15 mouse cellular contexts compared by ENCODE assay signal in the genomic region with DNA sequence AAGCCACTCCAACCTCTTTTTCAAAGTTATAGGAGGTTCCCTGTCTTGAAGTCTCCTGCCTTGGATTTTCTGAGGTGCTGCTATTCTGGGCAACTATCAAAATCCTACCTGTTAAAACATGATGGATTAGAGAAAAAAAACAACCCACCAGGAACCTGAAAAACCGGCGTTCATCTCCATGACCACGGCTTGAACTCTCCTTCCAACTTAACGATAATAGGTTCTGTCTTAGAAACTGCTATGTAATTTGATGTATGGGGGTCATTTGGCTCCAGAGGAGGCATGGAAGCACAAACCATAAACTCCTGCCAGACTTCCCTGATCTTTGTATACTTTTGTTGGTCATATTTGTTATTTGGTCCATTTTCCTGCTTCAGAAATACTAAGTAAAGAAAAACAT. TPM values are rescaled to one million over a fixed set of nuclear protein-coding genes. Genes with fewer than 3 reads are reported as not detected.
DNase-seq lines count a peak whose midpoint lies in the region; ATAC-seq lines count a peak whose summit lies in the region.
"Had no signal": no experiment of that assay in that cellular context is flagged by ENCODE, and none has a peak within 500 bp of the region (broad histone marks: within the 10 kb centered on the region; RNA-seq: fewer than 3 reads in every experiment).

No protein-coding gene starts in this region.

- no peaks in the 10 kb centered on the region for H3K9me3 ChIP-seq in heart, embryonic 15.5 days (replicated peaks)
- no peaks in the 10 kb centered on the region for H3K9me3 ChIP-seq in hindbrain, embryonic 11.5 days (ENCODE audit: control insufficient read depth, low read length)
- no peaks in the 10 kb centered on the region for H3K9me3 ChIP-seq in limb, embryonic 12.5 days
- H3K9me3 ChIP-seq: limb, embryonic 15.5 days had no signal

- peaks cover 20% of the 10 kb centered on the region for H3K4me1 ChIP-seq in heart, embryonic 15.5 days (replicated peaks)
- H3K4me1 ChIP-seq in brown adipose tissue, adult 24 weeks (ENCODE audit: control insufficient read depth, insufficient read depth, insufficient read length, low read length): peaks cover 23% of the 10 kb centered on the region
- peaks cover 8% of the 10 kb centered on the region; the same call in 1 of the 2 replicates for H3K4me1 ChIP-seq in hindbrain, embryonic 11.5 days (replicated peaks; ENCODE audit: control insufficient read depth, insufficient read depth, low read length)
- H3K4me1 ChIP-seq in limb, embryonic 12.5 days (replicated peaks): peaks cover 87% of the 10 kb centered on the region

- DNase-seq in heart, postnatal 36 days: no peak
- no peak for DNase-seq in hindbrain, embryonic 11.5 days (ENCODE audit: low spot score)
- DNase-seq in left cerebral cortex, postnatal 14 days (ENCODE audit: low spot score in 2 of 2): no peak
- no peak for DNase-seq in thymus, adult 18-20 months
- DNase-seq: adrenal gland, adult 8-10 months; cerebellum, adult 11 months; heart, adult 18-20 months; thymus, postnatal 4 days had no signal

- H3K4me3 ChIP-seq in heart, embryonic 15.5 days: peak overlapping the region; percentile 32; the same call in 1 of the 2 replicates
- H3K4me3 ChIP-seq in brown adipose tissue, adult 24 weeks (ENCODE audit: insufficient read depth, low read depth, low read length): peak overlapping the region; percentile 61
- peak overlapping the region; percentile 76 for H3K4me3 ChIP-seq in hindbrain, embryonic 11.5 days (ENCODE audit: low read depth, low read length)
- H3K4me3 ChIP-seq in limb, embryonic 12.5 days (replicated peaks): no peak overlapping the region
- H3K4me3 ChIP-seq: layer of hippocampus, adult 2 months; megakaryocyte, embryonic 14.5 days had no signal

- no peak for ATAC-seq in heart, embryonic 15.5 days (replicated peaks; ENCODE audit: insufficient number of reproducible peaks, insufficient read depth, low FRiP score, low read depth)
- ATAC-seq in hindbrain, embryonic 11.5 days (ENCODE audit: low FRiP score): no peak
- ATAC-seq in limb, embryonic 12.5 days (ENCODE audit: insufficient number of reproducible peaks, insufficient read depth, low FRiP score, low TSS enrichment, low read depth): no peak
- no peak for ATAC-seq in cerebellum, adult (ENCODE audit: insufficient number of reproducible peaks, low FRiP score, low TSS enrichment)

- H3K9ac ChIP-seq in heart, embryonic 15.5 days: no peak overlapping the region
- peak overlapping the region; percentile 60 for H3K9ac ChIP-seq in hindbrain, embryonic 11.5 days (ENCODE audit: low read depth, low read length)
- no peak overlapping the region for H3K9ac ChIP-seq in limb, embryonic 12.5 days (replicated peaks)
- H3K9ac ChIP-seq: limb, embryonic 15.5 days had no signal

- WGBS in heart, embryonic 15.5 days: 8% methylated on average over 4 of the region's 4 CpGs
- 2% methylated on average over 4 of the region's 4 CpGs for WGBS in hindbrain, embryonic 11.5 days
- 6% methylated on average over 4 of the region's 4 CpGs for WGBS in limb, embryonic 12.5 days

- intact Hi-C loops in heart, postnatal 36 days (cut with DNase I): no loop called here
- intact Hi-C loops in left cerebral cortex, postnatal 14 days (cut with DNase I): no loop called here

- H3K36me3 ChIP-seq in heart, embryonic 15.5 days: no peaks in the 10 kb centered on the region
- no peaks in the 10 kb centered on the region for H3K36me3 ChIP-seq in hindbrain, embryonic 11.5 days (ENCODE audit: control insufficient read depth, insufficient read depth, low read length)
- peaks cover 13% of the 10 kb centered on the region; the same call in 1 of the 2 replicates for H3K36me3 ChIP-seq in limb, embryonic 12.5 days

- peak overlapping the region; percentile 44; the same call in 1 of the 2 replicates for H3K4me2 ChIP-seq in heart, embryonic 15.5 days
- H3K4me2 ChIP-seq in hindbrain, embryonic 11.5 days (replicated peaks; ENCODE audit: low read depth, low read length): peak overlapping the region; percentile 88
- 0 out of 2 replicates have a peak overlapping the region, but pooled peaks have one; percentile 68 for H3K4me2 ChIP-seq in limb, embryonic 12.5 days

- peaks cover 96% of the 10 kb centered on the region for H3K27me3 ChIP-seq in heart, embryonic 15.5 days
- H3K27me3 ChIP-seq in hindbrain, embryonic 11.5 days (ENCODE audit: control insufficient read depth, insufficient read depth, low read length): peaks cover 58% of the 10 kb centered on the region
- peaks cover 64% of the 10 kb centered on the region for H3K27me3 ChIP-seq in limb, embryonic 12.5 days

- H3K27ac ChIP-seq in heart, embryonic 15.5 days: peak overlapping the region; percentile 70; the same call in 1 of the 2 replicates
- H3K27ac ChIP-seq in brown adipose tissue, adult 24 weeks (replicated peaks; ENCODE audit: low read depth, low read length): peak overlapping the region; percentile 63
- H3K27ac ChIP-seq in hindbrain, embryonic 11.5 days (ENCODE audit: low read depth, low read length): peak overlapping the region; percentile 85
- H3K27ac ChIP-seq in limb, embryonic 12.5 days: no peak overlapping the region
- H3K27ac ChIP-seq: layer of hippocampus, adult 2 months had no signal

RNA-seq across cellular contexts. Expression of a gene that starts 3.6 kb away (rescaled TPM):
- polyA plus RNA-seq in heart, embryonic 15.5 days (2015; fragmentation: Nextera tagmentation; extraction: Ambion mirVana): 0.33 and 0.68 TPM in 2 replicates
- total RNA-seq in heart, postnatal 36 days (2021): under 1 TPM in 1 of 2 experiments, not detected in 1; 0.08 TPM
- not detected in 2 replicates for polyA plus RNA-seq in brown adipose tissue, adult 24 weeks (2012; ENCODE audit: insufficient read depth, insufficient read length, missing spikeins)
- 4.9 and 5.4 TPM in 2 replicates for polyA plus RNA-seq in hindbrain, embryonic 11.5 days (2014; fragmentation: Nextera tagmentation; extraction: Ambion mirVana)
- polyA plus RNA-seq in limb, embryonic 12.5 days (2016; fragmentation: Nextera tagmentation; extraction: Ambion mirVana): 0.91 and 0.98 TPM in 2 replicates
- not detected for total RNA-seq in left cerebral cortex, postnatal 14 days (2021)
- total RNA-seq: heart, adult 18-20 months; layer of hippocampus, adult 2 months had no signal

RNA-seq across cellular contexts. Expression of a gene that starts 9.0 kb away (rescaled TPM):
- polyA plus RNA-seq in heart, embryonic 15.5 days (2015; fragmentation: Nextera tagmentation; extraction: Ambion mirVana): 1.2 and 3.1 TPM in 2 replicates
- total RNA-seq in heart, postnatal 36 days (2021): under 1 TPM in 1 of 2 experiments, not detected in 1; 0.62 TPM
- 2.9 TPM in 1 of 2 replicates, not detected in the other for polyA plus RNA-seq in brown adipose tissue, adult 24 weeks (2012; ENCODE audit: insufficient read depth, insufficient read length, missing spikeins)
- 63.7 and 68.1 TPM in 2 replicates for polyA plus RNA-seq in hindbrain, embryonic 11.5 days (2014; fragmentation: Nextera tagmentation; extraction: Ambion mirVana)
- 1.8 and 2.0 TPM in 2 replicates for polyA plus RNA-seq in limb, embryonic 12.5 days (2016; fragmentation: Nextera tagmentation; extraction: Ambion mirVana)
- not detected for total RNA-seq in left cerebral cortex, postnatal 14 days (2021)
- total RNA-seq: layer of hippocampus, adult 2 months had no signal

RNA-seq across cellular contexts. Expression of a gene that starts 15.5 kb away (rescaled TPM):
- 0.59 and 1.1 TPM in 2 replicates for polyA plus RNA-seq in heart, embryonic 15.5 days (2015; fragmentation: Nextera tagmentation; extraction: Ambion mirVana)
- under 1 TPM; 0.14 to 0.24 TPM for total RNA-seq in heart, postnatal 36 days (2021)
- polyA plus RNA-seq in brown adipose tissue, adult 24 weeks (2012; ENCODE audit: insufficient read depth, insufficient read length, missing spikeins): 0.50 and 0.99 TPM in 2 replicates
- 4.0 and 4.1 TPM in 2 replicates for polyA plus RNA-seq in hindbrain, embryonic 11.5 days (2014; fragmentation: Nextera tagmentation; extraction: Ambion mirVana)
- polyA plus RNA-seq in limb, embryonic 12.5 days (2016; fragmentation: Nextera tagmentation; extraction: Ambion mirVana): 0.58 and 0.70 TPM in 2 replicates
- total RNA-seq in left cerebral cortex, postnatal 14 days (2021): not detected
- total RNA-seq: layer of hippocampus, adult 2 months had no signal

RNA-seq across cellular contexts. Expression of a gene that starts 17.9 kb away (rescaled TPM):
- 0.43 and 0.77 TPM in 2 replicates for polyA plus RNA-seq in heart, embryonic 15.5 days (2015; fragmentation: Nextera tagmentation; extraction: Ambion mirVana)
- under 1 TPM; 0.43 to 0.67 TPM for total RNA-seq in heart, postnatal 36 days (2021)
- polyA plus RNA-seq in brown adipose tissue, adult 24 weeks (2012; ENCODE audit: insufficient read depth, insufficient read length, missing spikeins): 14.0 and 26.4 TPM in 2 replicates
- polyA plus RNA-seq in hindbrain, embryonic 11.5 days (2014; fragmentation: Nextera tagmentation; extraction: Ambion mirVana): 11.9 and 12.8 TPM in 2 replicates
- polyA plus RNA-seq in limb, embryonic 12.5 days (2016; fragmentation: Nextera tagmentation; extraction: Ambion mirVana): 0.35 and 0.90 TPM in 2 replicates
- total RNA-seq in left cerebral cortex, postnatal 14 days (2021): not detected
- total RNA-seq: layer of hippocampus, adult 2 months had no signal

RNA-seq across cellular contexts. Expression of a gene that starts 30.7 kb away (rescaled TPM):
- 2.3 and 6.3 TPM in 2 replicates for polyA plus RNA-seq in heart, embryonic 15.5 days (2015; fragmentation: Nextera tagmentation; extraction: Ambion mirVana)
- under 1 TPM; 0.62 to 0.72 TPM for total RNA-seq in heart, postnatal 36 days (2021)
- 35.9 and 39.4 TPM in 2 replicates for polyA plus RNA-seq in brown adipose tissue, adult 24 weeks (2012; ENCODE audit: insufficient read depth, insufficient read length, missing spikeins)
- polyA plus RNA-seq in hindbrain, embryonic 11.5 days (2014; fragmentation: Nextera tagmentation; extraction: Ambion mirVana): 23.8 and 39.3 TPM in 2 replicates
- polyA plus RNA-seq in limb, embryonic 12.5 days (2016; fragmentation: Nextera tagmentation; extraction: Ambion mirVana): 8.2 and 9.2 TPM in 2 replicates
- not detected for total RNA-seq in left cerebral cortex, postnatal 14 days (2021)
- total RNA-seq: layer of hippocampus, adult 2 months had no signal

Comparison
In these comparisons a context has a peak if more than half of its experiments do, and no peak if none do; other contexts are left out.
1. RNA of a gene that starts 9.0 kb away (polyA plus RNA-seq): 63.7 to 68.1 TPM in hindbrain, embryonic 11.5 days; 2.9 TPM in brown adipose tissue, adult 24 weeks, 1.8 to 2.0 TPM in limb, embryonic 12.5 days and 1.2 to 3.1 TPM in heart, embryonic 15.5 days; every median in the first group is over 10 times any median in the second.
2. Peak in every context shown above with its lines, with median percentiles within 50 percentile points of each other: H3K4me2 ChIP-seq.